Mouse (Mus musculus) stomach, postnatal 0 days (tissue): ENCODE results near the gene Tns3. TPM values are rescaled to one million over a fixed set of nuclear protein-coding genes. Genes with fewer than 3 reads are reported as not detected.

Source experiments
- ATAC-seq: fragments of 200-750 bp; cut with Nextera tagmentation; 2 replicates; pipeline ENCODE4 v1.8.0; 2017; ENCODE audit not compliant: low FRiP score, low TSS enrichment
- DNase-seq: peaks from one replicate; pipeline ENCODE4 v3.0.0-alpha.2; 2016; ENCODE audit warnings: low spot score
- H3K27ac ChIP-seq: fragments of 300-500 bp; sonication (generic); replicated peaks from 2 replicates; pipeline ENCODE4 v1.5.1; 2014; ENCODE audit warnings: mild to moderate bottlenecking, control low read depth
- H3K27me3 ChIP-seq: fragments of 300-500 bp; sonication (generic); 2 replicates; pipeline ENCODE4 v1.6.1; 2014; ENCODE audit warnings: low read length; ENCODE audit not compliant: control insufficient read depth, insufficient read depth
- H3K36me3 ChIP-seq: fragments of 300-500 bp; sonication (generic); 2 replicates; pipeline ENCODE4 v1.6.1; 2014; ENCODE audit warnings: low read length, mixed read lengths; ENCODE audit not compliant: control insufficient read depth, insufficient read depth
- H3K4me1 ChIP-seq: fragments of 300-500 bp; sonication (generic); replicated peaks from 2 replicates; pipeline ENCODE4 v1.6.1; 2014; ENCODE audit warnings: antibody characterized with exemption; ENCODE audit not compliant: control insufficient read depth, insufficient read depth
- H3K4me2 ChIP-seq: fragments of 300-500 bp; sonication (generic); replicated peaks from 2 replicates; pipeline ENCODE4 v1.6.1; 2014; ENCODE audit warnings: low read depth, mild to moderate bottlenecking, control low read depth, moderate library complexity
- H3K4me3 ChIP-seq: fragments of 300-500 bp; sonication (generic); 2 replicates; pipeline ENCODE4 v1.5.1; 2014; ENCODE audit warnings: low read depth, low read length, control low read depth
- H3K9ac ChIP-seq: fragments of 300-500 bp; sonication (generic); 2 replicates; pipeline ENCODE4 v1.6.1; 2014; ENCODE audit warnings: mild to moderate bottlenecking, low read length, control low read depth, mixed read lengths
- H3K9me3 ChIP-seq: fragments of 300-500 bp; sonication (generic); 2 replicates; pipeline ENCODE4 v1.6.1; 2016; ENCODE audit warnings: low read length; ENCODE audit not compliant: control insufficient read depth
- CTCF ChIP-seq: IDR thresholded peaks from 2 replicates; pipeline ENCODE4 v1.5.1; 2016; ENCODE audit warnings: antibody characterized with exemption, low read depth, mild to moderate bottlenecking, moderate library complexity
- EP300 ChIP-seq: optimal IDR thresholded peaks from 2 replicates; pipeline ENCODE3; 2016; ENCODE audit warnings: antibody characterized with exemption
- WGBS: fragments of 180-500 bp; shearing (Covaris S2); extraction: QIAGEN DNeasy Blood & Tissue Kit; methylation state at CpG from one replicate; pipeline ENCODE4 v1.1.7; 2014; 5-methylcytosine and 5-hydroxymethylcytosine counted together
- polyA plus RNA-seq: library from polyadenylated mRNA; unstranded; fragments of >200 nt; fragmentation: Nextera tagmentation; extraction: Ambion mirVana; gene quantifications from 2 replicates; pipeline ENCODE4 v1.2.1, GENCODE M21; 2015

The Tns3 gene
- polyA plus RNA-seq, 1 experiment from 2014 or later: 10.4 TPM

GRCm38 (mm10) chr11:8583137-8583536 is 81.2 kb downstream of the Tns3 start:
- H3K9ac ChIP-seq: no peak overlapping the region
- no peak overlapping the region for H3K4me2 ChIP-seq
- H3K27me3 ChIP-seq: no peaks in the 10 kb centered on the region
- peak overlapping the region; percentile 75 for H3K27ac ChIP-seq
- ATAC-seq (no peak), DNase-seq (no peak)
- TF ChIP-seq CTCF (no peak; the same call in 1 of the 2 replicates), EP300 (no peak)
- H3K4me3 ChIP-seq: no peak overlapping the region
- peaks cover 3% of the 10 kb centered on the region for H3K4me1 ChIP-seq
- no peaks in the 10 kb centered on the region for H3K9me3 ChIP-seq
- no peaks in the 10 kb centered on the region for H3K36me3 ChIP-seq
- 60% methylated on average over 3 of the region's 3 CpGs for WGBS

DNA sequence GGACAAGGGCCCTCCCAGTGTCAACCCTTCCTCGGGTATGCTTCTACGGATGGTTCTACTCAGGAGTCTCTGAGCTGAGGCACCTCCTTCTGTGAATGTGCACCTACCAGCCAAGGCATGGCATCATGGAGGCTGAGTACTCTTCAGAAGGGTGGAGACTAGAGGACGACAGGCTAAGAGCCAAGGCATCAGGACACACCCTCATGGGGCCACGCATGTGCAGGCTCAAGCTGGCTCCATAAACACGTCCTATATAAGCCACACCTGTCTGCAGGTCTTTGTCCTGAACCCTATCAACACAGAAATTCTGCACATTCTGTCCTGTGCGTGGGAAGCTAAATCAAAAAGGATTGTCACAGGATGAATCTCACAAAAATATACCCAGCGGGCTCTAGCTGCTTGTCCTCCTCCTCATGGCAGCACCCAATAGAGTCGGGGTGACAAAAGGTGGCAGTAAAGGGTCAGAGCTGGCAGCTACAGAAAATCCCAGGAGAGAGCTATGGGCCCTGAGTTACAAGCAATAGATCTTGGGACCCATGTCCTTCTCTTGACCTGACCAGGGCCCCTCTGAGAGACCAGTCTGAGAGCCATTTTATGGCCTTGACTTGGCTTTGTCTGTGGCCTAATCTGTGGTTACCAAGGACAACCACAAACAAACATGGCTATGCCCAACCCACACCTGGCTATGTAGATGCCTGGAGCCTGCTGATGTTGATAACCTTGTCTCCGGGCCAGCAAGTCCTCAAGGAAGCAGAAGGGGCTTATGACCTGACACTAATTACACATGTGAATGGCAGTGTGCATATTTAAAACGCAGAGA is 82.0 kb downstream of the Tns3 start:
- Histone ChIP-seq H3K4me2 (no peak overlapping the region), H3K27me3 (no peaks in the 10 kb centered on the region), H3K4me1 (peaks cover 3% of the 10 kb centered on the region), H3K9ac (no peak overlapping the region), H3K9me3 (no peaks in the 10 kb centered on the region), H3K36me3 (no peaks in the 10 kb centered on the region), H3K4me3 (no peak overlapping the region), H3K27ac (peak overlapping the region; percentile 75)
- WGBS: 57% methylated on average over 10 of the region's 10 CpGs
- peak; percentile 73 for DNase-seq
- TF ChIP-seq CTCF (0 out of 2 replicates have a peak, but pooled peaks have one; percentile 19), EP300 (peak; percentile 23)
- peak; percentile 87 for ATAC-seq

- peaks cover 10% of the 10 kb centered on the region for H3K4me1 ChIP-seq
- no peak overlapping the region for H3K4me2 ChIP-seq
- H3K27ac ChIP-seq: peak overlapping the region; percentile 64
- DNase-seq (no peak), ATAC-seq (peak; percentile 72)
- peak; percentile 54 for TF ChIP-seq CTCF
- TF ChIP-seq EP300: no peak
- no peak overlapping the region for H3K9ac ChIP-seq
- H3K4me3 ChIP-seq: no peak overlapping the region
- 26% methylated on average over 5 of the region's 5 CpGs for WGBS
- no peaks in the 10 kb centered on the region for H3K27me3 ChIP-seq
- H3K36me3 ChIP-seq: no peaks in the 10 kb centered on the region
- H3K9me3 ChIP-seq: no peaks in the 10 kb centered on the region
These were observed 84.5 kb downstream of the Tns3 start for GRCm38 (mm10) chr11:8579789-8580188.

DNA sequence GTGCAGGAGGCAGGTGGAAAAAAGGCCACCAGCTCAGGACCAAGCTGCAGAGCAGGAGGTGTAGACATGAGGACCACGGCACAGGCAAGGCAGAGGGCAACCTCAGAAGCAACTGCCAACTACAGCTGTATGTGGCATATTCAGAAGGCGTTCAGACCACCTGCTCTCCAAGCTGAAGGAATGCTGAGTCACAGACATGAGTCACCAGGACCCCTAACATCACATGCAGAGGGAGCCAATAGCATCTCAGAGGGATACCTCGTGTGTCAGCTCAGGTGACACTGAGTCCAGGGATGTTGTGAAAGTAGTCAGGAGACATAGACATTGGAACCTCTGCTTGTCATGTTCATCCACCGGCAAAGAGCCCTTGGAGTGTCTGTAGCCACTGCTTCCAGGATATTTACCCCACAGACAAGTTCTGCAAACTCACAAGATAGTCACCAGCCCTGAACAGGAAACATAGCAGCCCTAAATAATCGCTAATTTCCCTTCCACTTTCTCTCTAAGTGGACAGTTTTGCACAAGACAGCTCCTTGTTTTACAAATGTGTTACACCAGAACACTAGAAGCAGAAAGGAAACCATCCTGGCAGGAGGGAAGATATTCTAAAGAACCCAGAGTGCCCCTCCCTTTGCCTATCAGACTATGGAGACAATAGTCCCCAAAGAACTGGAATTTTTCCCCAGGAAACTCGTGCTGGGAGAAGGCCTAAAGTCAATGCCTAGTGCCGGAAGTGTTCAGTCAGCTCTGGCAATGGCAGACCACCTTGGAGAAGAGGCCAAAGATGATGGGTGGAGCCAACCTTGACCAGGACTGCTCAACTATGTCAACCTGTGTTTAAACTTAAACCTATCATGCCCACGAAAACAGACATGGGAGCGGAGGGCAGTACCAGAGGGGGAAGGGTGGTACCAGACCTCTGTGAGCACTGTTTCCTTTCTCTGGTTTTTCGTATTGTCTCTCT is 88.8 kb downstream of the Tns3 start:
- Histone ChIP-seq H3K27ac (peak overlapping the region; percentile 45), H3K4me2 (no peak overlapping the region), H3K9me3 (no peaks in the 10 kb centered on the region), H3K4me1 (0 out of 2 replicates have a peak, but pooled peaks cover 6% of the 10 kb centered on the region), H3K9ac (no peak overlapping the region), H3K4me3 (no peak overlapping the region), H3K27me3 (no peaks in the 10 kb centered on the region), H3K36me3 (no peaks in the 10 kb centered on the region)
- TF ChIP-seq CTCF (no peak), EP300 (no peak)
- no peak for DNase-seq
- 62% methylated on average over 10 of the region's 10 CpGs for WGBS
- no peak for ATAC-seq

DNA sequence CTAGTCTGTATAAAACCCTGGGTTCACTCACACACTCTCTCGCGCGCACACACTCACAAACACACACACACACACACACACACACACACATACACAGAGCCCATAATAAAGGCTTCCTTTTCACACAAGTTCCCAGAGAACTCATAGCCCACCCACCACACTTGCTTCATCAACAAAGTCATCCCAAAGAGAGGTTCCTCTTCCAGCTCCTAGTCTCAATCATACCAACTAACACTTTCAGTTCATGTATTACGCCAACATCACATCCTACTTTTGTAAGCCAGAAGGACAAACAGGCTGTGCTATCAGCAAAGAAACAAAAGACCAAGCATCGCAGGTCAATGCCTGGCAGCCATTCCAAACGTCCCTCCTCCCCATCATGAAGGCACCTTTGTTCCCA is 89.8 kb downstream of the Tns3 start:
- no peaks in the 10 kb centered on the region for H3K27me3 ChIP-seq
- 77% methylated on average over 6 of the region's 6 CpGs for WGBS
- peak overlapping the region; percentile 30 for H3K27ac ChIP-seq
- DNase-seq (no peak), ATAC-seq (no peak)
- H3K4me3 ChIP-seq: no peak overlapping the region
- H3K4me2 ChIP-seq: no peak overlapping the region
- no peaks in the 10 kb centered on the region for H3K36me3 ChIP-seq
- no peaks in the 10 kb centered on the region for H3K9me3 ChIP-seq
- H3K9ac ChIP-seq: no peak overlapping the region
- 0 out of 2 replicates have a peak, but pooled peaks cover 6% of the 10 kb centered on the region for H3K4me1 ChIP-seq
- TF ChIP-seq CTCF (no peak), EP300 (no peak)
